Mouse (Mus musculus) layer of hippocampus, postnatal 25 days (tissue): ENCODE measurements around the gene Lats2. TPM values are rescaled to one million over a fixed set of nuclear protein-coding genes. Genes with fewer than 3 reads are reported as not detected.
A peak's percentile ranks its signal among the peaks of the same experiment; 100 is the strongest.
"Not testable (repeated sequence)": the region's sequence is repeated elsewhere in the genome, so short reads cannot be mapped to it uniquely, and the experiment has no call there.

Source experiments
- DNase-seq, 2 experiments: peaks; one replicate each; pipeline ENCODE4 v3.0.0; 2022; ENCODE audit warnings: mixed read lengths in 2 of 2, low spot score in 1 of 2; ENCODE audit errors: extremely low spot score in 1 of 2
- total RNA-seq, 2 experiments: library from RNA; stranded (reverse); gene quantifications; 2 replicates each; pipeline ENCODE4 v1.2.3; 2021

The Lats2 gene
- total RNA-seq, 2 experiments from 2014 or later: 36.8 to 43.0 TPM

- DNase-seq: no peak
These were observed 59.2 kb downstream of the Lats2 start for GRCm38 (mm10) chr14:57699016-57699415.

- no peak for DNase-seq
These were observed 62.1 kb downstream of the Lats2 start for GRCm38 (mm10) chr14:57696066-57696465.

- DNase-seq: no peak
These were observed 62.6 kb downstream of the Lats2 start for GRCm38 (mm10) chr14:57695550-57695949.

GRCm38 (mm10) chr14:57694246-57694645, 63.9 kb downstream of the Lats2 start:
- no peak for DNase-seq

GRCm38 (mm10) chr14:57692517-57693130, 65.6 kb downstream of the Lats2 start:
- no peak for DNase-seq

GRCm38 (mm10) chr14:57691316-57691715, 66.9 kb downstream of the Lats2 start:
- DNase-seq: no peak

GRCm38 (mm10) chr14:57690681-57691080, 67.5 kb downstream of the Lats2 start:
- DNase-seq: no peak

- DNase-seq: not testable (repeated sequence)
These were observed 70.1 kb downstream of the Lats2 start for GRCm38 (mm10) chr14:57688066-57688465.

- no peak for DNase-seq
These were observed 70.7 kb downstream of the Lats2 start for GRCm38 (mm10) chr14:57687441-57687840.

- no peak for DNase-seq
These were observed 71.5 kb downstream of the Lats2 start for GRCm38 (mm10) chr14:57686647-57687046.

GRCm38 (mm10) chr14:57684579-57684978, 73.6 kb downstream of the Lats2 start:
- peak in 1 of 2 experiments; percentile 73 for DNase-seq

- no peak for DNase-seq
These were observed 75.4 kb downstream of the Lats2 start for GRCm38 (mm10) chr14:57682751-57683150.

GRCm38 (mm10) chr14:57679958-57680535, 78.1 kb downstream of the Lats2 start:
- peak; percentile 85 to 94 for DNase-seq

GRCm38 (mm10) chr14:57679523-57679922, 78.7 kb downstream of the Lats2 start:
- no peak for DNase-seq

GRCm38 (mm10) chr14:57675481-57675880, 82.7 kb downstream of the Lats2 start:
- no peak for DNase-seq

GRCm38 (mm10) chr14:57665628-57665950, 92.6 kb downstream of the Lats2 start:
- DNase-seq: no peak

GRCm38 (mm10) chr14:57664822-57665627, 93.2 kb downstream of the Lats2 start, which contains the start of gene Xpo4:
Xpo4 (minus strand) TSS chr14:57665430.
- DNase-seq: peak; percentile 74 to 79

GRCm38 (mm10) chr14:57664311-57664821, 93.8 kb downstream of the Lats2 start:
- DNase-seq: no peak

- DNase-seq: no peak
These were observed 94.6 kb downstream of the Lats2 start for GRCm38 (mm10) chr14:57663630-57664029.

- DNase-seq: no peak
These were observed 99.9 kb downstream of the Lats2 start for GRCm38 (mm10) chr14:57658301-57658700.

- DNase-seq: no peak
These were observed 100.7 kb downstream of the Lats2 start for GRCm38 (mm10) chr14:57657500-57657899.
